Mouse (Mus musculus) heart, embryonic 12.5 days (tissue): ENCODE measurements around the gene Gpr161. TPM values are rescaled to one million over a fixed set of nuclear protein-coding genes. Genes with fewer than 3 reads are reported as not detected.

Experiments used
- ATAC-seq: fragments of 200-750 bp; cut with Nextera tagmentation; 2 replicates; pipeline ENCODE4 v1.8.0; 2017; ENCODE audit warnings: moderate TSS enrichment, moderate library complexity; ENCODE audit not compliant: insufficient number of reproducible peaks, low FRiP score
- H3K27ac ChIP-seq: fragments of 300-500 bp; sonication (generic); 2 replicates; pipeline ENCODE4 v1.5.1; 2016; ENCODE audit warnings: mild to moderate bottlenecking, moderate library complexity; ENCODE audit not compliant: poor library complexity, severe bottlenecking
- H3K27me3 ChIP-seq: fragments of 300-500 bp; sonication (generic); replicated peaks from 2 replicates; pipeline ENCODE4 v1.6.1; 2016; ENCODE audit warnings: mild to moderate bottlenecking, moderate library complexity
- H3K36me3 ChIP-seq: fragments of 300-500 bp; sonication (generic); 2 replicates; pipeline ENCODE4 v1.6.1; 2016; ENCODE audit warnings: mild to moderate bottlenecking, moderate library complexity
- H3K4me1 ChIP-seq: fragments of 300-500 bp; sonication (generic); replicated peaks from 2 replicates; pipeline ENCODE4 v1.6.1; 2016; ENCODE audit warnings: mild to moderate bottlenecking
- H3K4me2 ChIP-seq: fragments of 300-500 bp; sonication (generic); 2 replicates; pipeline ENCODE4 v1.6.1; 2016; ENCODE audit warnings: mild to moderate bottlenecking, moderate library complexity
- H3K4me3 ChIP-seq: fragments of 300-500 bp; sonication (generic); 2 replicates; pipeline ENCODE4 v1.5.1; 2016; ENCODE audit warnings: mild to moderate bottlenecking
- H3K9ac ChIP-seq: fragments of 300-500 bp; sonication (generic); 2 replicates; pipeline ENCODE4 v1.6.1; 2016; ENCODE audit warnings: mild to moderate bottlenecking, moderate library complexity
- H3K9me3 ChIP-seq: fragments of 300-500 bp; sonication (generic); replicated peaks from 2 replicates; pipeline ENCODE4 v1.6.1; 2016; ENCODE audit warnings: mild to moderate bottlenecking, moderate library complexity
- WGBS: fragments of 180-500 bp; shearing (Covaris S2); methylation state at CpG from one replicate; pipeline ENCODE4 v1.1.7; 2016; 5-methylcytosine and 5-hydroxymethylcytosine counted together
- polyA plus RNA-seq: library from polyadenylated mRNA; unstranded; fragments of >200 nt; fragmentation: Nextera tagmentation; extraction: Ambion mirVana; gene quantifications from 2 replicates; pipeline ENCODE4 v1.2.1, GENCODE M21; 2016

Gpr161 gene
- polyA plus RNA-seq, 1 experiment from 2014 or later, result 0.88 TPM

DNA sequence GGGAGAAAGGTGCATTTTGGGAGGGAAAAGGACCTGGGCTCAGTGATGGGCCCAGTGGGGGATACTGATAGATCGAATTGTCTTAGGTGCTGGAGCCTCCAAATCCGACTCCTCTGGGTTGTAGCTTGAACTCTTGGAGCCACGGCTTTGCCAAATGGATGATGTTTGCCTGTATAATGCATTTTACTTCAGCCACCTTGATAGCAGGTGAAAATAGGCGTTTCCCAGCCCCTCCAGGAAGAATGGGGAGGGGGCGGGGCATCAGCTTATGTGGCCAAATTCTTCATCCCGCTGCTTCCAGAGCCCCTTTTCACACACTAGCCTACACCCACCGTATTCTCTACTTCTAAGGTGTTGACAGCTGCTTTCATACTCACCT, 12.6 kb upstream of the Gpr161 start:
- H3K9me3 ChIP-seq, result no peaks in the 10 kb centered on the region
- H3K4me3 ChIP-seq, result peak overlapping the region; percentile 80
- no peak overlapping the region for H3K9ac ChIP-seq
- no peak for ATAC-seq
- H3K27ac ChIP-seq, result no peak overlapping the region
- peaks cover 20% of the 10 kb centered on the region for H3K4me1 ChIP-seq
- 14% methylated on average over 7 of the region's 7 CpGs for WGBS
- no peaks in the 10 kb centered on the region for H3K27me3 ChIP-seq
- no peaks in the 10 kb centered on the region for H3K36me3 ChIP-seq
- peak overlapping the region; percentile 82 for H3K4me2 ChIP-seq

DNA sequence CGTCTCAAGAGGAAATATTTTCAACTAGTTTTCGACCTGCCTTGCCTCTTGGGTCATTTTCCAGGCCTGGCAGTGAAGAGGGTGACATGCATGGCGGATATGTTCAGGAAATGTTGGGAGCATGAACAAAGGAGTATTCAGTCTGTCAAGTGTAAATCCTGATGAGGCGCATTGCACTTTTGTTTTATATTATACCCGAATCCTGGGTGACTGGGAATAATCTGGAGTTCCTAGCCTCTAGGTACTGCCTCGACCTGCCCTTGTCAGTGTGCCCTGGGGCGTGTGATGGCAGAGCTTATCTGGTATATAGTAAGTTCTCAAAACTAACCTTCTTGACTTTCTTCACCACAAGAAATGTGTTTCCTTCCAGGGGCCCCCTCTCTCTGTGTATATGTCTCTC, 11.5 kb upstream of the Gpr161 start:
- peaks cover 20% of the 10 kb centered on the region for H3K4me1 ChIP-seq
- no peak overlapping the region for H3K27ac ChIP-seq
- H3K9me3 ChIP-seq, result no peaks in the 10 kb centered on the region
- no peak overlapping the region for H3K9ac ChIP-seq
- H3K27me3 ChIP-seq, result no peaks in the 10 kb centered on the region
- H3K36me3 ChIP-seq, result 0 out of 2 replicates have a peak, but pooled peaks cover 4% of the 10 kb centered on the region
- no peak overlapping the region for H3K4me3 ChIP-seq
- WGBS, result 66% methylated on average over 7 of the region's 7 CpGs
- no peak for ATAC-seq
- no peak overlapping the region for H3K4me2 ChIP-seq

DNA sequence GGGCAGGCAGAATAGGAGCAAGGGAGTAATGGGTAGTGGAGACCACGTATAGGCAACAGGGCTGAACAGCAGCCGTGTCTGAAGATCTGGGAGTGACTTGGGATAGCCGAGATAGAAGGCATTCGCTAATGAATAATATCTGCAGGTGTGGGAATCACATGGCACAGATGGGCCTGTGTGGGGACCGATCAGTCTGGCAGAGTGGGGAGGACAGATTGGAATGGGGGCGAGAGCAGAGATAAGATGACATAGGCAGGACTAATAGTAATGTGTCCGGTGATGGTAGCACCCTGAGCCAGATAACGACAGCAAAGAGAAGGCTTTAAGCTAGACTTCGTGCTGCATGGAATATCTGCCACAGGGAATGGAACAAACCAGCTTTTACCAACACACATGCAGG, 7.4 kb upstream of the Gpr161 start:
- Histone ChIP-seq H3K27ac (no peak overlapping the region), H3K4me3 (no peak overlapping the region), H3K27me3 (no peaks in the 10 kb centered on the region), H3K4me1 (peaks cover 8% of the 10 kb centered on the region; the same call in 1 of the 2 replicates), H3K9ac (no peak overlapping the region), H3K4me2 (no peak overlapping the region), H3K36me3 (0 out of 2 replicates have a peak, but pooled peaks cover 6% of the 10 kb centered on the region), H3K9me3 (no peaks in the 10 kb centered on the region)
- WGBS, result 74% methylated on average over 9 of the region's 9 CpGs
- no peak for ATAC-seq

DNA sequence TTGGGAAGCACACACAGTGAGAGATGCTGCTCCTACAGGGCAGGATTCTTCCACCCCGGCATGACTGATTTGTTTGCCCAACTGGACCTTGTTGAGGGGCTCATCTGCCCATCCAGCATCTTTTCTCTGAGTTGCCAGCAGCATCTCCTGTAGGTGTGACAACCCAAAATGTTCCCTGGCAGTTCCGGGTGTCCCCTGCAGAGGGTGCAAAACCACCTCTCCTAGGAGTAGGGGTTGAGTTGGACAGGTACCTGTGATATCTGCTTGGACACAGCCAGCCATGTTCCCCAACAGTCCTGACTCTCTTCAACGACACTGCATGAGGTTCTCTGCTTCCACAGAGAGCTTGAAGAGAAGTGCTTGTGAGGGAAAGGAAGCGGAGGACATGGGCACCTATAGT, 5.8 kb upstream of the Gpr161 start:
- H3K4me1 ChIP-seq, result no peaks in the 10 kb centered on the region
- H3K9me3 ChIP-seq, result no peaks in the 10 kb centered on the region
- no peak overlapping the region for H3K4me2 ChIP-seq
- H3K27ac ChIP-seq, result no peak overlapping the region
- no peak overlapping the region for H3K9ac ChIP-seq
- no peak overlapping the region for H3K4me3 ChIP-seq
- no peak for ATAC-seq
- H3K27me3 ChIP-seq, result no peaks in the 10 kb centered on the region
- 0 out of 2 replicates have a peak, but pooled peaks cover 7% of the 10 kb centered on the region for H3K36me3 ChIP-seq
- 76% methylated on average over 4 of the region's 4 CpGs for WGBS

DNA sequence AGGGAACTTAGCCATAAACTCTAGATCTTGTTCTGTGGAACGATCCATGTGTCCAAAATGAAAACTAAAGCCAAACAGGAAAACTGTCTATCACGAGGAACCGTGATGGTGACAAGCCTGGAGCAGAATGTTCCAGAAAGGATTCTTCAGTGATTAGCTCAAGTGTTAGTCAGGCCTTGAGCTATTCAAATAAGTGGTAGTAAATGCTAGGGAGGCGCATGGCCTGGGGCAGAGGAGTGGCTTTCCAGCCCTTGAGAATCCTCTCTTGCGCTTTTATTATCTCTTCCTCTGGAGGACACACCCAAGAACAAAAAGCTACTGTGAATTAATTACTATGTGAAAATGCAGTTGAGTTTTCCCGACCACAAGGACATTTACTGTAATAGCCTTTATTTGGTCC, 4.0 kb upstream of the Gpr161 start:
- no peak overlapping the region for H3K9ac ChIP-seq
- H3K4me2 ChIP-seq, result no peak overlapping the region
- no peak for ATAC-seq
- H3K27me3 ChIP-seq, result no peaks in the 10 kb centered on the region
- 67% methylated on average over 6 of the region's 6 CpGs for WGBS
- 0 out of 2 replicates have a peak, but pooled peaks cover 16% of the 10 kb centered on the region for H3K36me3 ChIP-seq
- H3K4me3 ChIP-seq, result no peak overlapping the region
- H3K4me1 ChIP-seq, result no peaks in the 10 kb centered on the region
- H3K9me3 ChIP-seq, result no peaks in the 10 kb centered on the region
- no peak overlapping the region for H3K27ac ChIP-seq

DNA sequence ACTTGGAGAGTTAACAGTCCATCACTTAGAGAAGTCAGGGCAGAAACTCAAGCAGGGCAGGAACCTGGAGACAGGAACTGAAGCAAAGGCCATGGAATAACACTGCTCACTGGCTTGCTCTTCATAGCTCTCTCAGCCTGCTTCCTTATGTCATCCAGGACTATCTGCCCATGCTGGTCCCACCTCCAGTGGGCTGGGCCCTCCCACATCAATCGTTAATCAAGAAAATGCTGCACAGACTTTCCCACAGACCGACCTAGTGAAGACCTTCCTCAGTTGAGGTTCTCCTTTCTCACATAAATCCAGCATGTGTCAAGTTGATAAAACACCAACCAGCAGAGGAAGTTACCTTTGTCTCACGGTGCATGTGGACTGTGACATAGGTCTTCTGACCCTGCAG, 5.5 kb downstream of the Gpr161 start:
- ATAC-seq, result no peak
- WGBS, result 72% methylated on average over 3 of the region's 3 CpGs

DNA sequence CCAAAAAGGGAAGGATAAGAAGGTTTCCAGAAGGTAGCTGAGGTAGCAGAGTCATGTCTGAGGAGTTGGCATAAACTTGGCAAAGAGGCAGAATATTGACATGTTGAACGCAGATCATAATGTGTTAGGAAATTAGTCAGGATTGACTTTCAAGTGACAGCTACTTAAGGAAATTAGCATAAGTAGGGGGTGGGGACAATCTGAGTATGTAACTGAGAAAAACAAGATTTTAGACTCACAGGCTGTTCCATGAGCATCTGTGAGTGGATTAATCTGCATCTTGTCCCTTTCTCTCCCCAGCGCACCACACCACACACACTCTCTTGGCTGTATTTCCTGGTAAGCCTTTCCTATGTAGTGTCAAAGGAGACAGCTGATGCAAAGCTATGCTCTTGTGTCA, 6.0 kb downstream of the Gpr161 start:
- Histone ChIP-seq H3K36me3 (peaks cover 6% of the 10 kb centered on the region; the same call in 1 of the 2 replicates), H3K9ac (no peak overlapping the region), H3K9me3 (no peaks in the 10 kb centered on the region), H3K4me2 (no peak overlapping the region), H3K4me3 (no peak overlapping the region), H3K4me1 (peaks cover 22% of the 10 kb centered on the region), H3K27me3 (no peaks in the 10 kb centered on the region), H3K27ac (no peak overlapping the region)
- WGBS, result 93% methylated on average over 2 of the region's 2 CpGs
- no peak for ATAC-seq

More for the DNA sequence above, 5.5 kb downstream of the Gpr161 start:
- H3K4me1 ChIP-seq, result peaks cover 22% of the 10 kb centered on the region
- H3K36me3 ChIP-seq, result peaks cover 2% of the 10 kb centered on the region; the same call in 1 of the 2 replicates
- H3K9ac ChIP-seq, result no peak overlapping the region
- H3K9me3 ChIP-seq, result no peaks in the 10 kb centered on the region
- H3K27me3 ChIP-seq, result no peaks in the 10 kb centered on the region
- no peak overlapping the region for H3K4me3 ChIP-seq
- H3K27ac ChIP-seq, result no peak overlapping the region
- H3K4me2 ChIP-seq, result no peak overlapping the region

DNA sequence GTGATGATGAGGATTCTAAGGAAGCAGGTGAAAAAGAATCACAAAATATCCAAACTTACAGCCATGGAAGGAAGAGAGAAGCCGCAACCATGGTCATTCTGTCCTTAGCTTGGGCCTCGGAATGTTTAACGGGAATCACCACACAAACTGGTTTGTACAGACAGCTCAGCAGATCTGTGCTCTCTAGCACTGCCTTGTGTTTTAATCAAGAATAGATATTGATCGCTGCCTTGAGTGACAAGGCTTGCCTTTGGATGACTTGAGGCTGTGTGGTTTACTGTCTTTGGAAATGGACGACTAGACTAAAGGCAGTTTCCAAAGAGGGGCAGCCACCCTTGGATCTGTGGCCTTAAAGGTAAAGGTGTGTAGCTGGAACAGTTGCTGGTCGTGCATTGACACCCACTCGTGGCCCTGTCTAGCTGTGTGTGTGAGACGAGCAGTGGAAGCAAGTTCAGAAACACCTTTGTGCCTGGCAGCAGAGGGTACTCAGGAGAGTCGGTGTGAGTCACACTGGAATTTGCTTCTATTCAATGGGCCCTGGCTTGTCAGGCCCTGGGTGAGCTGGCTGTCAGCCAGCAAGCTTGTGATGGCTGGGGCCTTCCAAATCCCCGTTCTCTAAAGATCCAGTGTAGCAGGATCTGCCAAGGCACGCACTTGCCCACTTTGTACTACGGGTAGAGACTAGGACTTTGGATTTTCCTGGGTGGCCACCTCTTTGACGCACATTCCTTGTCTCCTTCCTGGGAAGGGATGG, 7.0 kb downstream of the Gpr161 start:
- H3K9ac ChIP-seq, result no peak overlapping the region
- peak; percentile 42; the same call in 1 of the 2 replicates for ATAC-seq

DNA sequence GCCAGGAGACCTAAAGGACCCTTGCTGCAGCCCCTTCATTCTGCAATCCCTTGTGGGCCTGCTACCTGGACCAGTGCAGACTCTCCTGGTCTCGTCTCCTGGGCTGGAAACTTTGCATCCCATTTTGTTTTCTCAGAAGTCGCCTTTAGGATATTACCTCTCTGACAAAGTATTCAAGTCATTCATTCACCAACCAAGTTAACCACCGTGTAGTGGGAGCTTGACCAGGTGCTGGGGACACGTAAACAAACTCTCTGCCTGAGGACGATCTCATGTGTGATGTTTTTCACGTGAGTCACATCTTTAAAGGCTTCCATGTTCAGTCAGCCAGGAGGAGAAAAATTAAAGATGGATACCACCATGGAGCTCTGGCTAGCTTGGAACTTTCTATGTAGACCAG, 7.6 kb downstream of the Gpr161 start:
- peak overlapping the region; percentile 64 for H3K27ac ChIP-seq
- H3K9me3 ChIP-seq, result no peaks in the 10 kb centered on the region
- H3K4me1 ChIP-seq, result peaks cover 22% of the 10 kb centered on the region
- H3K9ac ChIP-seq, result no peak overlapping the region
- no peak for ATAC-seq
- H3K4me2 ChIP-seq, result no peak overlapping the region
- 79% methylated on average over 6 of the region's 6 CpGs for WGBS
- peaks cover 14% of the 10 kb centered on the region for H3K36me3 ChIP-seq
- no peak overlapping the region for H3K4me3 ChIP-seq
- no peaks in the 10 kb centered on the region for H3K27me3 ChIP-seq

More for the DNA sequence above, 7.0 kb downstream of the Gpr161 start:
- Histone ChIP-seq H3K9me3 (no peaks in the 10 kb centered on the region), H3K4me3 (no peak overlapping the region), H3K36me3 (peaks cover 11% of the 10 kb centered on the region), H3K27me3 (no peaks in the 10 kb centered on the region), H3K27ac (peak overlapping the region; percentile 64), H3K4me1 (peaks cover 22% of the 10 kb centered on the region), H3K4me2 (no peak overlapping the region)
- WGBS, result 52% methylated on average over 13 of the region's 13 CpGs

DNA sequence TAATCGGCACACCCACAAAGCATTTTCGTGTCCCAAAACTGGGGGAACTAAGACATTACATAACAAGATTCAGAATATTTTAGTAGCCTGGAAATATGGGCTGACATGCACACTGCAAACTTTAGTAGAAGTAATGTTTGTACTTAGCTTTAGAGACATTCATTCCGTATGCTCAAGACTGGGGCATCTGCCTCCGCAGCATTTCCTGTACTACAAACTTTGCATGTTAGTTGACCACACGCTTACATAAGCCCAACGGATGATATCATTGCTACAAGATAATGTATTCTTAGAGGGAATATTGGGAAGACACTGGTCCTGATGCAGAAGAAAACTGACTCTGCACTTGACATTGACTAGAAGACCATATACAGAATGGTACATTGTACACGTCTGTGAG, 8.8 kb downstream of the Gpr161 start:
- no peak overlapping the region for H3K27ac ChIP-seq
- 83% methylated on average over 7 of the region's 7 CpGs for WGBS
- no peaks in the 10 kb centered on the region for H3K9me3 ChIP-seq
- no peak overlapping the region for H3K4me3 ChIP-seq
- peaks cover 15% of the 10 kb centered on the region for H3K36me3 ChIP-seq
- H3K4me1 ChIP-seq, result peaks cover 22% of the 10 kb centered on the region
- no peak overlapping the region for H3K4me2 ChIP-seq
- H3K9ac ChIP-seq, result no peak overlapping the region
- ATAC-seq, result no peak
- H3K27me3 ChIP-seq, result no peaks in the 10 kb centered on the region

DNA sequence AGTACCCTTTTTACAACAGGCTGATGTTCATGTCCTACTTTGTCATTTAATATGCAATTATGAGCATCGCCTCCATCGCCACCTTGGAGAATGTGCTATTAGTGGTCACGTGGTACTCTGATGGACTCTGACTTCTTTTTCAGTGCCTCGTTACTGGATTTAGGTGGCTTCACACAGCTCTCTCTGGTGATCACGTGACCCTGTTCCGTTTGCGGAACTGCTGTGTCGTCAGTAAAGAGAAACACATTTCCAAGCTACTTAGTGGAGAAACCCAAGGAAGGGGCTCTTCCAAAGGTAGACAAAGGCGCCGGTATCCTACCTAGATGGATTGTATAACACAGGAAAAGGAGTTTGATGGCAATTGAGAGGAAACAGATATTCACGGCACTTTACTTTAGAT, 12.6 kb downstream of the Gpr161 start:
- Histone ChIP-seq H3K36me3 (peaks cover 33% of the 10 kb centered on the region), H3K4me1 (peaks cover 3% of the 10 kb centered on the region), H3K4me3 (no peak overlapping the region), H3K9ac (no peak overlapping the region), H3K9me3 (no peaks in the 10 kb centered on the region), H3K27me3 (no peaks in the 10 kb centered on the region), H3K4me2 (no peak overlapping the region), H3K27ac (no peak overlapping the region)
- 86% methylated on average over 11 of the region's 11 CpGs for WGBS
- ATAC-seq, result no peak

DNA sequence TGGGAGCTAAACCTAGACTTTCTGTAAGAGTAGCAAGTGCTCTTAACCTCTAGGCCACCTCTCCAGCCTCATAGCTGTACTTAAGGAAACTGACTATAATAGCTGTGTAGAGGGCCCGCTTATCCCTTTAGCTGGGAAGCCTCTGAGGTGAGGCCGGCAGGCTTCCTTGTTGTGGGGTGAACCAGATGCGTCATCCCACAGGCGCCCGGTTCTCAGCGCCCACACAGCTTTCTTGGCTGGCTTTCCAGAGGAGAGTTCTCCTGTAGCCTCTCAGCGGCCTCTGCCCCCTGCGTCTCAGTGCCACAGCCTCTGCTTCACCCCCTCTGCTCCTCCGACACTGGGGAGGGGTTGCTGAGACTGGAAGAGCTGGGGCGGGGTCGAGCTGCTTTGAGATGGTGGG, 20.8 kb downstream of the Gpr161 start:
- 39% methylated on average over 11 of the region's 11 CpGs for WGBS
- no peak for ATAC-seq
- Histone ChIP-seq H3K4me2 (no peak overlapping the region), H3K4me3 (no peak overlapping the region), H3K9ac (no peak overlapping the region), H3K27ac (no peak overlapping the region), H3K4me1 (peaks cover 11% of the 10 kb centered on the region), H3K36me3 (peaks cover 21% of the 10 kb centered on the region), H3K27me3 (no peaks in the 10 kb centered on the region), H3K9me3 (no peaks in the 10 kb centered on the region)
